Mouse (Mus musculus) spleen, postnatal 36 days (tissue): Measurements from ENCODE around the gene Gse1.
A peak's percentile ranks its signal among the peaks of the same experiment; 100 is the strongest.

Source experiments
- DNase-seq, 2 experiments: peaks; one replicate each; pipeline ENCODE4 v3.0.0; 2022; ENCODE audit warnings: low spot score in 2 of 2, mixed read lengths in 1 of 2

The Gse1 gene

GRCm38 (mm10) chr8:120273430-120273829, 45.2 kb downstream of the Gse1 start:
- no peak for DNase-seq

- DNase-seq, result peak; percentile 86 to 87
These were observed 48.0 kb downstream of the Gse1 start for GRCm38 (mm10) chr8:120276051-120276890.

- DNase-seq, result no peak
These were observed 48.7 kb downstream of the Gse1 start for GRCm38 (mm10) chr8:120276891-120277426.

DNA sequence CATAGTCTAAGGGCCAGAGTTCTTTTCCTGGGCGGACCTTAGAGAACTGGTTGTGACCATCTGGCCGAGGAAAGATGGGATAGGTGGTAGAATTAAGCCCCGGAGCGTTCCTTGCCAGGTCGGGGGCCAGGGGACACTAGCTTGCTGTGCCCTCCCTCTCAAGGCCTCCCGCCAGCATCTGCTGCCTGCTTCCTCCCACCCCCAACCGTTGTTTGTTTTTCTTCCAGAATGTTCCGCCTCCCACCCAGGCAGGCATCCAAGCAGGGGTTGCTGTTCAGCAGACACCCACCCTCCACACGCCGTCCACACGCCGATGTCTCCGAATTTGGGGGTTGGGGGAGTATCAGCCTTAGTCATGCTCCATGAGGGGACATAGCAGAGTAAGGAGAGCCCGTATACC, 49.8 kb downstream of the Gse1 start:
- no peak for DNase-seq

GRCm38 (mm10) chr8:120279418-120279817, 51.2 kb downstream of the Gse1 start:
- no peak for DNase-seq

- peak; percentile 58 to 61 for DNase-seq
These were observed 53.2 kb downstream of the Gse1 start for GRCm38 (mm10) chr8:120281487-120281886.

- no peak for DNase-seq
These were observed 54.2 kb downstream of the Gse1 start for GRCm38 (mm10) chr8:120282465-120282864.

DNA sequence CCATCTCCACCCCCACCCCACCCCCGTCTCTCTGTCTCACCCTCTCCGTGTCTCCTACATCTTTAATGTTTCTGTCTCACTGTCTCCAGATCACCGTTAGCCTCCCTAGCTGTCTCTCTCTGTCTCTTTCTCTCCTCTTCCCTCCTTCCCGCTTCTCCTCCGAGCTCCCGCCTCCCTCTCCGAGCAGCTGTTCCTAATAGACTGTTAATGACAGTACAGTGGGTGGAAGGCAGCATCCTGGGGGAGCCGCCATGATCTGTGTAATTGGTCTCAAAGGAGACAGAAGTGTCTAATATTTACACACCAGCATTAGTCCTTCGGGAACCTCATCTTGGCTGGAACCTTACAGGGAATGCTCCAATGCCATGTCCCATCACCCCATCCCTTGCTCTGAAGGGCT, 56.0 kb downstream of the Gse1 start:
- DNase-seq, result no peak

GRCm38 (mm10) chr8:120285033-120285432, 56.8 kb downstream of the Gse1 start:
- DNase-seq, result no peak

GRCm38 (mm10) chr8:120285878-120286277, 57.6 kb downstream of the Gse1 start:
- DNase-seq, result no peak

GRCm38 (mm10) chr8:120288122-120288908, 60.1 kb downstream of the Gse1 start:
- DNase-seq, result peak; percentile 46 to 63

DNA sequence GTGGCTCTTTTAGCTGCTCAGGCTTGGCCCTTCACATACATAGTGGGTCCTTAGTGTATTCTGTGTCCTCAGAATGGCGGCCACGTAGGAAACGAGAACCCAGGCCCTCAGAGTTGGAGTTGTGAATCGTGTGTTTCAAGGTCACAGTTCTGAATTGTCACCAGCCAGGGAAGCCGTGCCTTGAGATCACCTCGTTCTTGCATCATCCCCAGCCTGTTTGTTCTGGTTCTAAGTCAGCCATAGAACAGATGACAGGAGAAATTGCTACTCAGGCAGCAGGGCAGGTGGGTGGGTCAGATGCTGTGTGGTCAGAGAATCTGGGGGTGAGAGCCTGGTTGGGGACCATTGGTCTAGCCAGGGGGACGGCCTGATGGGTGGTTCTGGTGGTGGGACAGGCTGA, 60.9 kb downstream of the Gse1 start:
- DNase-seq, result no peak

DNA sequence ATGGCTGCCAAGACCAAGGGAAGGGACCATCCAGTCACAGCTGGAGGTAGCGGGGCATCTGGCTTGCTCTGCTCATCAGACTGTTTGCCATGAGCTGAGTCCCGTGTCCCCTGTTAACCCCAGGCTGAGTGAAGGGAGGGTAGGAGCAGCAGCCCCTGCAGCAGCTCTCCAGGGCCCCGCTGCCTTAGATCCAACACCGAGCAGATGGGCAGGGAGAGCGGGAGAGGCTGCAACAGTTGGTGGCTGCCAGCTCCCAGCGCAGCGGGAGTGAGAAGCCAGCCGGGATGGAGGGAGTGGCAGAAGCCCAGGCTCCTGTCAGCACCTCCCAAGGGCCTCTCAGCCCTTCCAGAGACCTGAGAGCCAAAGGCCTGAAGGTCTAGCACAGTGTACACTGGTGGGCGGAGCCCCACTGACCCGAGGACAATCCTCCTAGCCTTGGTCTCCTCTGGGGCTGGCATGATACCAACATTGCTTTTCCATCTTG, 61.5 kb downstream of the Gse1 start:
- no peak for DNase-seq

DNA sequence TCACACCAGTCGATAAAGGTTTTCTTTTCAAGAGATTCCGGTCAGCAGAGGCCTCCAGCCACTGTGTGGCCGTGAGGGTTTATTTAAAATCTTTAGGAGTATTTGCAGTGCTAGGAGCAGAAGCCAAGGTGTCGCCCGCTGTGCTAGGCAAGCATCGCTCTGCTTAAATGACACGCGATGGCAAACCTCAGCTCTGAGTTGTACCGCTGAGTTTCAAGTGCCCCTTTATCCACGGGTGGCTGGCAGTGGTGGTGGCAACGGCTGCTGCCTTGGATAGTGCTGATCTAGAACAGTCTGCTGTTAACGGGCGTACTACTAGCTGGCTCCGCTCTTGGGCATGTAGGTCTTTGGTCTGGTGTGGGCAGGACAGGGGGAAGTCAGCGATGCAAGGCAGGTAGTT, 62.4 kb downstream of the Gse1 start:
- DNase-seq, result no peak

DNA sequence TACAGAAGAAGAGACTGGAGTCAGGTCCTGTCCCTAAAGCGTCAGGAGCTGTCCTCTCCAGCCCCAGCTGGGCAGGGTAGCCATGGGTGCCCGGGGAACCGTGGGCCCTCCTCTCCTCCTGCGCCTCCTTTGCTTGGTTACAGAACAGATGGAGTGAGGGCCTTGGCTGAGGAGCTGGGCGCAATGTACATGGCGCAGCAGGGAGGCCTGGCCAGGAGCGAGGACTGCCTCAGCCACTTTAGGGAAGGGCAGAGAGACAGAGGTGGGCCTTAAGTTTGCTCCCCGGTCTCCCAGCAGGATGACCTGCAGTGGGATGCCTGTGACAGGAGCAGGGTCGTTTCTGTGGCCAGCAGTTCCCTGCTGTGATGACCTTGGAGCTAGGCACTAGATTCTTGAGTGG, 63.4 kb downstream of the Gse1 start:
- DNase-seq, result no peak

- no peak for DNase-seq
These were observed 64.3 kb downstream of the Gse1 start for GRCm38 (mm10) chr8:120292316-120293107.

DNA sequence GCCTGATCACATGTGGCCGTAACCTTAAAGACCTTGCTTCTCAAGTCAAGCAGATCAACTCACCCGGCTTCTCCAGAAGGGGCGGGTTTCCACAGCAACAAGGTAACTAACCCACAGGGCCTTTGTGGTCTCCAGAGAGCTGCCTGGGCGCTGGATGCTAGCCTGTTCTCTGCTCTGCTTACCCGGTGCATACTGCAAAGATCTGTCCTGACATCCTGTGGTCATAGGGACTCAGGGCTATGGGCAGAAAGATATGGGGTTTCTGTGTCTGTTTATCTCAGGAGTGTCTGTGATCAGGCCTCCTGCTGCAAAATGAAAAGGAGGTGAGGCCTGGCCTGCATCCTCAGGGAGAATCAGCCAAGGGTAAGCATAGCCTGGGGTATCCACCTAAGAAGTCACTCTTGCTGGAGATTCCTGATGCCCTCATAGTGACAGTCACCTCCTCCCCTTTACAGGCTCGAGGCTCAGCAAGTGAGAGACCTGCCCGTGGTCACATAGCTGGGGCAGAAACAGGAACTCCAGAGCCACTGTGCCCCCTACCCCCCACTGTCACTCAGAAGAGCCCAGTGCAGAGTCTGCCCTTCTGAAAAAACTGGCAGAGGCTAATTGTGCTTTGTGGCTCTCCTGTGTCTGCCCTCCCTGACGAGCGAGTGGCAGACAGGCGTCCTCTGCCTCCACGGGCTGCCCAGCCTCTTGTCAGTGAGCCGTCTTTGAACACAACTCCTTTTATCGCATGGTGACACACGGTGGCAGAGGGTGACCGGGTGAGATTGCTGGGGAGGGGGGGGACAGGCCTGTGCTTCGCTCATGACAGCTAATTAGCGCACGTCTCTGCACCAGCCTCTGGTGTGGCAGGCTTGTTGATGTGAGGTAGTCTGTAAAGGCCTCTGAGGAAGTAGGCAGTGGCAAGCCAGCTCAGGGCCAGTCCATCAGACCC, 65.4 kb downstream of the Gse1 start:
- peak; percentile 68 to 80 for DNase-seq

GRCm38 (mm10) chr8:120294982-120295870, 67.0 kb downstream of the Gse1 start:
- DNase-seq, result no peak

- DNase-seq, result no peak
These were observed 68.7 kb downstream of the Gse1 start for GRCm38 (mm10) chr8:120297000-120297399.
